Mouse (Mus musculus): ENCODE data around the gene Gna13. TPM values are rescaled to one million over a fixed set of nuclear protein-coding genes. Genes with fewer than 3 reads are reported as not detected.

Gene Gna13
- polyA plus RNA-seq, 1 experiment = 41.3 TPM

DNA sequence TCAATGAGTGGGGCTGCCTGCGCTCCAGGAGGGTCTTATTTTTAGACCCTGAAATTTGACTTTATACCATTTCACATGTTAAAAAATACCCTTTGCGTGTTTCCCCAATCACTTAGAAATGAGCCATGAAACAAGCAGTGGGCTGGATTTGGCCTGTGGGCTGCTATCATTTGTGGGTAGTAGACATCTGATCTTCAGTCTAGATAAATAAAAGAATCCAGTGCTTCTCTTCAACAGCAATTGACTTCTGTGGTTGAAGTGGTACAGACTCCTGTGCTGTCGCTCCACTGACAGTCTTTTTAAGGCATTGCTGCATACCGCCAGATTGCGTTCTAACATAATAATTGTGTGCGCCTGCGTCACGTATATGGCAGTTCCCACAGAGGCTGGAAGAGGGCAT, 22.7 kb downstream of the Gna13 start:
- Histone ChIP-seq H3K4me3 (ENCODE audit: insufficient read depth, low read length) (no peak overlapping the region), H3K27ac (ENCODE audit: insufficient read depth, low read length) (no peak overlapping the region), H3K4me1 (ENCODE audit: control insufficient read depth, insufficient read depth, low read length) (peaks cover 7% of the 10 kb centered on the region)
- no peak for TF ChIP-seq POLR2A (IDR thresholded peaks at IDR 0.05; ENCODE audit: low read depth, low read length)
- TF ChIP-seq CTCF (IDR thresholded peaks at IDR 0.05; ENCODE audit: borderline replicate concordance, insufficient read depth, low read length) = no peak

DNA sequence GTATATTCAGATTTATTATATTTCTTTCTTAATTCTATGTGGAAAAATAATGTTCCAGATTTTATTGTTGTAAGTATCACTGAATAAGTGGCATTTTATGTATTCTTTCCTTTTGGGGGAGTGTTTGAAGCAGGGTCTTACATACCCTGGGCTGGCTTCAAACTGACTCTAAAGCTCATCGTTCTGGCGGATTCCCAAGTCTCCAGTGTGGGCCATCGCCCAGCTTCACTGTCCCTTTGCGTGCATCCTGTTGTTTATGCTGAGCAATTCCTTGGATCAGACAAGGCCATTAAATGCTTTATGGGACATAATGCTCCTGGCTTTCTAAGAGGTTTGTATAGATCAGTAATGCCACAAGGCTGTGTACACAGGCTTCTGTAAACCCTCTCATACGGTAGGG, 26.4 kb downstream of the Gna13 start:
- Histone ChIP-seq H3K4me1 (ENCODE audit: control insufficient read depth, insufficient read depth, low read length) (no peaks in the 10 kb centered on the region), H3K4me3 (ENCODE audit: insufficient read depth, low read length) (no peak overlapping the region), H3K27ac (ENCODE audit: insufficient read depth, low read length) (no peak overlapping the region)
- TF ChIP-seq POLR2A (IDR thresholded peaks at IDR 0.05; ENCODE audit: low read depth, low read length) (no peak), CTCF (IDR thresholded peaks at IDR 0.05; ENCODE audit: borderline replicate concordance, insufficient read depth, low read length) (no peak)

DNA sequence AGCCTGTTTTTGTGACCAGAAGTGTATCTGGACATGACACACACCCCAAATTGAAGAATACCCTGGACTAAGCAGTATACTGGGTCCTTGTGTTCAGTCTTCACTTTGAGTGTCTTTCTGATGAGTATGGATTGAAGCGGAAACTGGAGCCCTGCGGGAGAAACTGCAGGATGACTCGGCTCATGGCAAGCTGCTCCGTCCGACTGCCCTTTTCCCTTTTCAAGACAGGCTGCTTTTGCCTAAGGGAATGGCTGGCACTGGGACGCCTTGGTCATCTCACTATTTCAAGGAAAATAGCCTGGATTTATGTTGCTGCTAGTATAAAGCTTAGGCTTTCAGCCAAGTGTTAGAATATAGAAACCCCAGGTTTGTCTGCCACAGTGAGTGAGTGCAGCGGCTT, 28.6 kb downstream of the Gna13 start:
- Histone ChIP-seq H3K4me3 (ENCODE audit: insufficient read depth, low read length) (no peak overlapping the region), H3K27ac (ENCODE audit: insufficient read depth, low read length) (no peak overlapping the region), H3K4me1 (ENCODE audit: control insufficient read depth, insufficient read depth, low read length) (no peaks in the 10 kb centered on the region)
- no peak for TF ChIP-seq POLR2A (IDR thresholded peaks at IDR 0.05; ENCODE audit: low read depth, low read length)
- TF ChIP-seq CTCF (IDR thresholded peaks at IDR 0.05; ENCODE audit: borderline replicate concordance, insufficient read depth, low read length) = no peak

DNA sequence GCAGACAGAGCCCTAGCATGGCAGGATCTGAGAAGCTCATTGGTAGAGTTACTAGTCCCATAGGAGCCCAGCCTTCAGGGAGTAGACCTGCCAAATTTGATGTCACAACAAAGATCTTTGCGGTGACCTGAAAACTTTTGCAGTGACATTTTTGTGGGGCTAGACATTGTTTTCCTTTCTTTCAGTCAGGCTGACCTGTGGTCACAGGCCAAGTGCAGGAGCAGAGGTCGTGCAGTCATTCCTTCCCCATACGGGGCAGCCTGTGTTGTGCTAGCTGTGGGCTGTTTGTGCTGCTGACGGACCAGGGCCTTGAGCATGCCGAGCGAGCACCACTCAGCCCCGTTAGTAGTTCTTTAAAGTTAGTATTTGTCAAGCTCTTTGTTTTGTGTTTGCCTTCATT, 29.1 kb downstream of the Gna13 start:
- no peak overlapping the region for H3K27ac ChIP-seq (ENCODE audit: insufficient read depth, low read length)
- H3K4me1 ChIP-seq (ENCODE audit: control insufficient read depth, insufficient read depth, low read length) = no peaks in the 10 kb centered on the region
- no peak overlapping the region for H3K4me3 ChIP-seq (ENCODE audit: insufficient read depth, low read length)
- no peak for TF ChIP-seq CTCF (IDR thresholded peaks at IDR 0.05; ENCODE audit: borderline replicate concordance, insufficient read depth, low read length)
- TF ChIP-seq POLR2A (IDR thresholded peaks at IDR 0.05; ENCODE audit: low read depth, low read length) = no peak

DNA sequence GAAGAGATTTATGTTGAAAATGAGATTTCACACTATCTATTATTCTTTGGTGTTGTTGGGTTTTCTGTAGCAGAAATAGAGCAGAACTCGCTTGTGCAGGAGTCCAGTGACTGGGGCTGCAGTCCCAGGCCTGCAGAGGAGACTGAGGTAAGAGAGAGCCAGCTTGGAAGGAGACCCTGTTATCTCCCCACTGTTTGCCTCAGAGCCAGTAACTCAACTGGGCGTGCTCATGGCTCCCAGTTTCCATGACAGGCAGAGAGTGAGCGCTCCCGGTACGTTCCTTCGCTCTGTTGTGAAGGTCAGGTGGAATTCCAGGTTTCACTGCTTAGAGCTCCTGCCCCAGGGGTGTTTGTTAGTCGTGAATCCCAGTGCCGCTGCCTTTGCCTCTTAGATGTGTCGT, 30.0 kb downstream of the Gna13 start:
- no peak for TF ChIP-seq CTCF (IDR thresholded peaks at IDR 0.05; ENCODE audit: borderline replicate concordance, insufficient read depth, low read length)
- no peak for TF ChIP-seq POLR2A (IDR thresholded peaks at IDR 0.05; ENCODE audit: low read depth, low read length)
- H3K4me3 ChIP-seq (ENCODE audit: insufficient read depth, low read length) = no peak overlapping the region

DNA sequence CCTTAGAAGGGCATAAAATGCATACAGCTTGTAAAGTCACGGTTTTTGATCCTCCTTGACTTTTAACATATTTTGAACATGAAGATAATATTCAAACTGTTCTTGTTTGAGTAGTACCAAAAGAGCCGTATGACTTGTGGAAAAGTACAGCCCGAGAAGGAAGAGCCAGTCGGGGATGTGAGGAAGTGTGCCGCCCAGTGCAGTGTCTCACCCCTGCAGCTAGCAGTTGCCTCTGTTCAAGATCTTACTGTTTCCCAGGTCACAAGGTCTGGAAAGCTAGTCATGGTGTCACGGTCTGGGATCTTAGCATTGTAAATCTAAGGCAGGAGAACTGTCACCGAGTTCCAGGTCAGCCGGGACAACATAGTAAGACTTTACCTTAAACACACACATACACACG, 32.1 kb downstream of the Gna13 start:
- TF ChIP-seq POLR2A (IDR thresholded peaks at IDR 0.05; ENCODE audit: low read depth, low read length) (no peak), CTCF (IDR thresholded peaks at IDR 0.05; ENCODE audit: borderline replicate concordance, insufficient read depth, low read length) (no peak)
- Histone ChIP-seq H3K27ac (ENCODE audit: insufficient read depth, low read length) (no peak overlapping the region), H3K4me3 (ENCODE audit: insufficient read depth, low read length) (no peak overlapping the region), H3K4me1 (ENCODE audit: control insufficient read depth, insufficient read depth, low read length) (no peaks in the 10 kb centered on the region)

More for the DNA sequence above, 30.0 kb downstream of the Gna13 start:
- H3K27ac ChIP-seq (ENCODE audit: insufficient read depth, low read length) = no peak overlapping the region
- H3K4me1 ChIP-seq (ENCODE audit: control insufficient read depth, insufficient read depth, low read length) = no peaks in the 10 kb centered on the region

DNA sequence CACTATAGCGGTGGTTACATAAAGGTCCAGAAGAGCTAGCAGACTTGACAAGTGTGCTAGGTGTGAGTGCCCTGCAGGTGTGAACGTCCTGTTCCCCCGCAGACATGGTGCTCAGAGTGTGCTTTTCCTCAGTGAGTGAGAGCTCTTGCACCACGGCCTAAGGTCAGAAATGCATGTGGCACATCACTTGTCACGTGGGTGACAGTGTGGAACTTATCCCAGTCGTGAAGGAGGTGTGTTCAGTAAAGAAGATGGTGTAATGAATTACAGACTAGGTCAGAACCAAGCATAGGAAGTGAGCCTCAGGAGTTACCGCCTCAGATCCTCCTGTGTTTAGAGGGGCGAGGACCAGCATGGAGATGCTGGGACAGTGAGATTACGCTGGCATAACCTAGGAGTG, 32.7 kb downstream of the Gna13 start:
- Histone ChIP-seq H3K27ac (ENCODE audit: insufficient read depth, low read length) (no peak overlapping the region), H3K4me1 (ENCODE audit: control insufficient read depth, insufficient read depth, low read length) (no peaks in the 10 kb centered on the region), H3K4me3 (ENCODE audit: insufficient read depth, low read length) (no peak overlapping the region)
- TF ChIP-seq CTCF (IDR thresholded peaks at IDR 0.05; ENCODE audit: borderline replicate concordance, insufficient read depth, low read length) = no peak
- TF ChIP-seq POLR2A (IDR thresholded peaks at IDR 0.05; ENCODE audit: low read depth, low read length) = no peak

DNA sequence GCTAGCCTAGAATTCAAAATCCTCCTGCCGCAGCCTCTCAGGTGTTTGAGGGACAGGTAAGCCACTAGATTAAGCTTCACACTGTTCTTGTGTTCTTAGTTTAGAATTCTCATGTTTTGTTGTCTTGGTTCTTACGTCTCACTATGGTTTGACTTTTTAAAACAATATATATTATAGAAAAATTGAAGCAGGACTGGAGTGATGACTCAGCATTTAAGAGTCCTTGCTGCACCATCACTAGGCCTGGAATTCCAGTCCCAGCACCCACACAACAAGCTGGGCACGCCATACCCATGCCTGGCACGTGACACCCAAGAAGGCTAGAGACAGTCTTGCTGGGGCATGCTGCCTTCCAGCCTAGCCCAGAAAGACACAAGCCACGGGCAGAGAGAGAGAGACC, 43.8 kb downstream of the Gna13 start:
- H3K27ac ChIP-seq (ENCODE audit: insufficient read depth, low read length) = no peak overlapping the region
- TF ChIP-seq POLR2A (IDR thresholded peaks at IDR 0.05; ENCODE audit: low read depth, low read length) (no peak), CTCF (IDR thresholded peaks at IDR 0.05; ENCODE audit: borderline replicate concordance, insufficient read depth, low read length) (no peak)
- no peak overlapping the region for H3K4me3 ChIP-seq (ENCODE audit: insufficient read depth, low read length)
- H3K4me1 ChIP-seq (ENCODE audit: control insufficient read depth, insufficient read depth, low read length) = no peaks in the 10 kb centered on the region

DNA sequence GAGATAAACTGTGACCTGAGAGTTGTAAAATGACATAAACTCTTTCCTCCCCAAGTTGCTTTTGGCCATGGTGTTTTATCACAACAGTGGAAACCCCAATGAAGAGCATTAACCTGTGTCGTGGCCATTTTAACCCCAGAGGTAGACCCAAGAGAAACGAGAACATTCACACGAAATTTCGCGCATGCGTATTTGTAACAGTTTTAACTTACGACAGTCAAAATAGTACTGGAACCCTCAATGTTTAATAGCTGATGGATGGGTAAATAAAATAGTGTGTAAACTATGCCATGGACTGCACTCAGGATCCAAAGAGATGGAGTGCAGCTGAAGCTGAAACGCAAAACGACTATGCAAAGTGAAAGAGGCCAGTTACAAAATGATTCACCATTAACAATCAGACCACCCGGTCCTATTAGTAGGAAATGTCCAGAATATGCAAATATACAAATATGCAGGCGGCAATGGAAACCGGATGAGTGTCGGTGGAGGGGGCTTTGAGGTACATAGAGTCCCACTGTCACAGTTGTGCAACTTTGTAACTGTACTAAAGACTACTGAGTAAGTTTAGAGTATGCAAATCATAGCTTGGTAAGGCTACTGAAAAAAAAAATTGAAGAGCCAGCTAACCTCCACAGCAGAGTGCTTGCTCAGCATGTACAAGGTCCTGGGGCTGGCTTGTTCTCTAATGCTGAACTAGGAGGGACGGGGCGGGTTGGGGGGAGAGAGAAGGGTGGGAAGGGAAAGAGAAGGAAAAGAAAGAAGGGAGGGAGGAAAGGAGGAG, 47.8 kb downstream of the Gna13 start:
- H3K4me1 ChIP-seq (ENCODE audit: control insufficient read depth, insufficient read depth, low read length) = no peaks in the 10 kb centered on the region
- H3K4me3 ChIP-seq (ENCODE audit: insufficient read depth, low read length) = no peak overlapping the region
- TF ChIP-seq CTCF (IDR thresholded peaks at IDR 0.05; ENCODE audit: borderline replicate concordance, insufficient read depth, low read length) = no peak
- H3K27ac ChIP-seq (ENCODE audit: insufficient read depth, low read length) = no peak overlapping the region

DNA sequence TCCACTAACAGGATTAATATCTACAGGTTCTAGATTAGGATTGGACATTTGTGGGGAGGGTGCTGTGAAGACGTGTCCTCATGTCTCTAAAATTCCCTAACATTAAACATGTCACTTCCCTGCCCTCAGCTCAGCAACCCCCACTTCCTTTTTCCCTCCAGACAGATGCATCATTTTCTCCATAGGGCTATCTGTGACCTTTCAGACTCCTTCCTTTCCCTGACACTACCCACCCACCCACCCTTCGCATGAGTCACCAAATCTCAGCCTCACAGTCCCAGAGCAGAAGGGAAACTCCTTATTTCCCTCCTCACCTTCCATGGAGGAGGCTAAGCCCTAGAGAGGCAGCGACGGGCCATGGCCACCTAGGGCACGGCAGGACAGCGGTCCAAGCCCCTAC, 51.0 kb downstream of the Gna13 start, which contains the start of gene 9930022D16Rik:
TSS of gene 9930022D16Rik (plus strand) at position 301 of the 400 bp plus-strand sequence.
- Histone ChIP-seq H3K27ac (ENCODE audit: insufficient read depth, low read length) (no peak within 1 kb of the TSS), H3K4me1 (ENCODE audit: control insufficient read depth, insufficient read depth, low read length) (no peaks in the 10 kb centered on the region), H3K4me3 (ENCODE audit: insufficient read depth, low read length) (no peak within 1 kb of the TSS)
- TF ChIP-seq CTCF (IDR thresholded peaks at IDR 0.05; ENCODE audit: borderline replicate concordance, insufficient read depth, low read length) (no peak), POLR2A (IDR thresholded peaks at IDR 0.05; ENCODE audit: low read depth, low read length) (no peak)
